Mouse (Mus musculus) E14TG2a.4 (cell line): ENCODE results near the gene Cks2.

Source experiments
- H3K27me3 ChIP-seq: 2 replicates; pipeline ENCODE4 v1.6.1; 2014; ENCODE audit warnings: low read length, control low read depth; ENCODE audit not compliant: insufficient read depth
- H3K36me3 ChIP-seq: 2 replicates; pipeline ENCODE4 v1.6.1; 2014; ENCODE audit warnings: low read length, control low read depth; ENCODE audit not compliant: insufficient read depth
- H3K4me1 ChIP-seq: replicated peaks from 2 replicates; pipeline ENCODE4 v1.6.1; 2014; ENCODE audit warnings: low read depth, low read length, control low read depth
- H3K4me3 ChIP-seq: replicated peaks from 2 replicates; pipeline ENCODE4 v1.5.1; 2014; ENCODE audit warnings: mild to moderate bottlenecking, low read length
- H3K9me3 ChIP-seq: 2 replicates; pipeline ENCODE4 v1.6.1; 2014; ENCODE audit warnings: low read length, control low read depth
- CTCF ChIP-seq: conservative IDR thresholded peaks from 2 replicates; pipeline ENCODE4 v1.5.1; 2014; ENCODE audit warnings: low read length
- NANOG ChIP-seq: IDR thresholded peaks from 2 replicates; pipeline ENCODE4 v1.6.1; 2014; ENCODE audit warnings: borderline replicate concordance, low read length, mixed read lengths
- POU5F1 ChIP-seq: IDR thresholded peaks from 2 replicates; pipeline ENCODE4 v1.6.1; 2014; ENCODE audit warnings: low read length, borderline replicate concordance

Cks2 gene

DNA sequence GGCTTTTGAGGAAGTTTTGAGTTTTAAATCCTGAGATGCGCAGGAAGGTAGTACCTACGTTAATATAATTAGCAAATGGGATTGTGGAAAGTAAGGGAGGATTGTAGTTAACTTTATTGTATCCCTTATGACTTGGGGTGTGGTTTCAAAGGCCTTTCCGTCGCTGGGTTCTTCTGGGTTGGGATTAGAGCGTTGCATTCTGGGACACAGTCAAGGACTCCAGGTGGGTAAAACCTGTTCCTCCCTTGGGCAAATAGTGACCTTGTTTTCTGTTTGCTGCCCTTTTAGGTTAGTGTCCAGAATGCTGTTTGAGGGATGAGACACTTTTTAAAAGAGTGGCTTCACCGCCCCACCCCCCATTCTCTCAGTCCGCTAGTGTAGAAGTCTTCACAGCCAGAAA is 840 bp downstream of the Cks2 start:
- H3K9me3 ChIP-seq = no peaks in the 10 kb centered on the region
- peaks cover 40% of the 10 kb centered on the region for H3K36me3 ChIP-seq
- H3K4me1 ChIP-seq = peaks cover 61% of the 10 kb centered on the region
- H3K4me3 ChIP-seq = peak overlapping the region; percentile 99
- TF ChIP-seq CTCF = no peak
- TF ChIP-seq POU5F1 = no peak
- TF ChIP-seq NANOG = no peak
- H3K27me3 ChIP-seq = no peaks in the 10 kb centered on the region

DNA sequence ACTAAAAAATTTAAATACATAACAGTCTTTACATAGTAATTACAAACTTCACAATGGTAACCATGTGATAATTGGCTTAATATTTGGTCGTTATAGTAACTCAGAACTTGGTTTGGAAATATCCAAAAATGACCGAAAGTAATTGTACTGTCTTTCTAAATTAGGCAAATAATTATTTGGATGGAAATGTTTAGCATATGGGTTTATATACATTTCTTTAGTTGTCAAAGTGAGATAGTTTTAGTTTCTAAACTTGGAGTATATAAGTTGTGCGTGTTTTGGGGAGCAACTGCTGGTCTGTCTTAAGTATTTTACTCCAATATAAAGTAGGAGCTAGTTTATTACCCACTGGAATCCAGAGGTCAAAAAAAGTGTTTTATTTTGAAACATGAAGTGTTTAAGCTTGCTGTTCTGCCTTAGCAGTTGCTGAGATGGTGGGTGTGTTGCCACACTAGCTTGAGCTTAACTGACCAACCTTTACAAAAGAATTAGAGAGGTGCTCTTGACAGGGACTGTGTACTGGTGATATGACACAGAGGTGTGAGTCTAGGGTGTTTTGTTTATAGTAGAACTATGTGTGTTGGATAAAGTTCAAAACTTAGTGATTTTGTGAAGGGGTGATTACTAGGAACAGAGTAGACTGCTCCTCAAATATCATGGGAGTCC is 1.5 kb downstream of the Cks2 start:
- Histone ChIP-seq H3K36me3 (peaks cover 44% of the 10 kb centered on the region), H3K4me3 (peak overlapping the region; percentile 99), H3K4me1 (peaks cover 64% of the 10 kb centered on the region), H3K9me3 (no peaks in the 10 kb centered on the region), H3K27me3 (no peaks in the 10 kb centered on the region)
- TF ChIP-seq CTCF (no peak), NANOG (no peak), POU5F1 (no peak)

DNA sequence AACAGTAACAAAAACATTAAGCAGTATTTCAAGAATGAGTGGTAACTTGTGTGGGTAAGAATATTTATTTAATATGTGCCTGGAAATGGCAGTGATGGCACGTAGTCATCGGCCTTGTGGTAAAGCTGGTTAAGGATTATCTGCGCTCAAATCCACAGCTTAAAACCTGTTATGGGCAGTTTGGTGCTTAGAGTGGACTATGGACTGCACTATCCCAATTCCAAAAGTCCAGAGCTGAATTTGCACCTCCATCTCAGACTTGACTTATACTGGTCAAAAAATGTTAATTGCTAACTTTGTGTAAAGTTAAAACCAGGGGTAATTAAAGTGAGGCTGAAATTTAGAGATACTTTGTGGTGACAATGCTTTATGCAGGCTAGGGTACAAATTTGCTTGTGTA is 2.7 kb downstream of the Cks2 start:
- no peaks in the 10 kb centered on the region for H3K27me3 ChIP-seq
- peak overlapping the region; percentile 99 for H3K4me3 ChIP-seq
- H3K36me3 ChIP-seq = peaks cover 49% of the 10 kb centered on the region
- no peak for TF ChIP-seq NANOG
- H3K9me3 ChIP-seq = no peaks in the 10 kb centered on the region
- peaks cover 58% of the 10 kb centered on the region for H3K4me1 ChIP-seq

DNA sequence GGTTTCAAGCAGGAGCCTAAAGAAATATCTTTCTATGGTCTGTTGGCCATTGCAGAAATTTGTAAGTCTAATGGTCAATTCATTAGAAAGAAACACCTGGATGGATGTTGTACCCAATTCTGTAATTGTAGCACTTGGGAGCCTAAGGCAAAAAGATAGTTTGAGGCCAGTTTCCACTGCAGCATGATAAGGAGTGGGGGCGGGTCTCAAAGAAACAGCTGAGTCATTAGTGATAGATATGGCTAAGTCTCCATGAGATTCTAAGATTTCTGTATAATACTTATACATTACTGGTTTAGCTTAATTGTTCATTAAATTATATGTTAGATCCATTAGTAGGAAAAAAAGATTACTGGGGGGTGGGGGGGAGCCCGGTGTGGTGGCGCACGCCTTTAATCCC is 3.2 kb downstream of the Cks2 start:
- no peak for TF ChIP-seq CTCF
- TF ChIP-seq POU5F1 = no peak
- no peak for TF ChIP-seq NANOG
- Histone ChIP-seq H3K36me3 (peaks cover 54% of the 10 kb centered on the region), H3K4me1 (peaks cover 63% of the 10 kb centered on the region), H3K4me3 (peak overlapping the region; percentile 99), H3K9me3 (no peaks in the 10 kb centered on the region), H3K27me3 (no peaks in the 10 kb centered on the region)

DNA sequence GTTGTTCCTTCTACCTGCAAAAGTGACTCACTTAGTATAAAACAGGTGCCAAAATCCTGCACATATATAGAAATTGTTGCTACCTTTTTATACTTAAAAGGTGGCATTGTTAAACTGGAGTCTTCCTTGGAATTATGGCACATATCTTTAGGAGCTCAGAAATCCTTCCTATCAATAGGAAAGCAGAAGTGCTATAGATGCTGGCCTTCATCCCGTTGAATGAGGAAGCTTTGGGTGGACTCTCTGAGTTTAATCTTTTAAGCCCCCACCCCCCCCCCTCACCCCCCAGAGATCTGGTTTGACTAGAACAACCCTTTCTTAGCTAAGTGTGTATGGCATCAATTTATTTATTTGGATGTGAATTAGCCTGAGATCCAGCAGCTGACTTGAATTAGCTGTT is 4.7 kb downstream of the Cks2 start:
- Histone ChIP-seq H3K9me3 (no peaks in the 10 kb centered on the region), H3K4me1 (peaks cover 58% of the 10 kb centered on the region)

DNA sequence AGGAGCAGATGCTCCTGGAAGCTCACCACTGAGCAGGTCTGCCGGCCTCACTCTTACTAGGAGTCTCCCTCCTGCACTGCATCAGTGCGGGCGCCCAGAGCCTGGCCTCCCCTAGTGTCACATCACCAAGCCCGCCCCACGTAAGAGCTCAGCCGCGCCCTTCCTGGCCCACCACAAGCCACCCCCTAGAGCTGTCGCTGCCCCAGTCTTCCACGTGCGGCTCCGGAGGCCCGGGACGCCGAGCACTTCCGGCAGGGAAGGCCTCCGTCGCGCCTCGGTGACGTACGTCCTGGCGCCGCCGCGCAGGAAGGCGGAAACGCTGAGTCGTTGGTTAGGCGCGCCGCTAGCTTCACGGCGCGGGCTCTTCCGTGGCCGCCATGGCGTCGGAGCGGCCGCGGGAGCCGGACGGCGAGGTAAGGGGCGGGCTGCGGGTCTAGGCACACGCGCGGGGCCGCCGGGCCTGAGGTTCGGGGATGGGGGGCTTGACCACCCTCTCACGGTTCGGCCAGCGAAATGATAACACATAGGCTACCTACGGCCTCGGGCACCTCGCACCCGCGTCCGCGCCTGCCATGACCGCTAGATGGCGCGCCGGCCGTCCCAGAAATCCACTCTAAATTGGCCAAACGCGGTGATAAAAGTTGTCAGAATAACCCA is 6.5 kb downstream of the Cks2 start, which contains the start of gene Secisbp2:
Gene Secisbp2 (plus strand): TSS at position 290 of the 657 bp plus-strand sequence.
- TF ChIP-seq CTCF (peak; percentile 37), POU5F1 (no peak), NANOG (no peak)
- no peaks in the 10 kb centered on the region for H3K9me3 ChIP-seq
- peaks cover 58% of the 10 kb centered on the region for H3K4me1 ChIP-seq
- peak within 1 kb of the TSS; percentile 87 for H3K4me3 ChIP-seq
- H3K27me3 ChIP-seq = no peaks in the 10 kb centered on the region
- H3K36me3 ChIP-seq = peaks cover 84% of the 10 kb centered on the region

More for the DNA sequence above, 4.7 kb downstream of the Cks2 start:
- Histone ChIP-seq H3K27me3 (no peaks in the 10 kb centered on the region), H3K36me3 (peaks cover 68% of the 10 kb centered on the region), H3K4me3 (no peak overlapping the region)
- TF ChIP-seq POU5F1 (no peak), NANOG (no peak)

DNA sequence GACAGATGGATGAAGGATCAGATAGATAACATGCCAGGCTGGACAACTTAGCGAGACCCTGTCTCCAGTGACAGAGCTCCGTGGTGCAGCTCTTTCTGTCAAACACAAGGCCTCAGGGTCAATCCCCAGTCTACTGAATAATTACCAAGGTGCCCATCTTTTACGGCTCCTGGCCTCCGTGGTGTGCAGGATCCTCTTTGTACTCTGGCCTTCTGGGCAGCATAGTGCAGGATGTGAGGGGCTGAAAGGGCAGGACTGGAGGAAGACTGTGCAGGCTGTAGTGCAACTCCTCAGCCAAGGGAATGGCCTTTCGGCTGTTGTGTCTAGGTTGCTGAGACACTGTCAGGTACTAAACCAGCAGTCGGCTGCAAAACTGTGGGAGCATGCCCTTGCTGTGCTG is 8.1 kb downstream of the Cks2 start:
- no peak overlapping the region for H3K4me3 ChIP-seq
- no peaks in the 10 kb centered on the region for H3K27me3 ChIP-seq
- H3K9me3 ChIP-seq = no peaks in the 10 kb centered on the region
- peaks cover 43% of the 10 kb centered on the region for H3K4me1 ChIP-seq
- TF ChIP-seq NANOG (no peak), POU5F1 (no peak), CTCF (no peak)
- H3K36me3 ChIP-seq = peaks cover 85% of the 10 kb centered on the region

DNA sequence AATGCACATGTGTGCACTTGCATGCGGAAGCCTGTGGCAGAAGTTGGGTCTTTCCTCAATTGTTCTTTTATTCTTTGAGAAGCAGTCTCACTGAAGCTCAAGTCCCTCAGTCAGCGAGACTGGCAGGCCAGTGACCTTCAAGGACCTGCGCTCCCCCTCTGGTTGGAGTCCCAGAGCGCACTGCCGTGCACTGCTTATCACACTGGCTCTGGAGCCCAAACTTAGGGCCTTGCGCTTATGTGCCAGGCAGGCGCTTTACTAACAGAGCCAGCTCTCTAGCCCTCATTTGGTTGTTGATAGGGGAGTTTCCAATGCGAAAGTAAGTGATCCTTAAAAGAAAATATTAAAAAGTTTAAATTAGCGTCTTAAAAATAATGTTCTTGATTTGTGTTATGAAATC is 8.9 kb downstream of the Cks2 start:
- Histone ChIP-seq H3K9me3 (no peaks in the 10 kb centered on the region), H3K27me3 (no peaks in the 10 kb centered on the region), H3K36me3 (peaks cover 85% of the 10 kb centered on the region), H3K4me3 (no peak overlapping the region), H3K4me1 (peaks cover 35% of the 10 kb centered on the region)
- TF ChIP-seq NANOG = no peak
- no peak for TF ChIP-seq CTCF
- no peak for TF ChIP-seq POU5F1
